Mouse (Mus musculus) lung, postnatal 0 days (tissue): ENCODE data around the gene Emc1. TPM values are rescaled to one million over a fixed set of nuclear protein-coding genes. Genes with fewer than 3 reads are reported as not detected.

Experiments
- ATAC-seq: fragments of 200-750 bp; cut with Nextera tagmentation; 2 replicates; pipeline ENCODE4 v1.8.0; 2017; ENCODE audit warnings: moderate library complexity
- DNase-seq: peaks from one replicate; pipeline ENCODE4 v3.0.0-alpha.2; 2016; ENCODE audit warnings: low spot score
- H3K27ac ChIP-seq: fragments of 300-500 bp; sonication (generic); 2 replicates; pipeline ENCODE4 v1.5.1; 2014; ENCODE audit warnings: antibody characterized with exemption, mild to moderate bottlenecking, low read length, mixed read lengths
- H3K27me3 ChIP-seq: fragments of 300-500 bp; sonication (generic); replicated peaks from 2 replicates; pipeline ENCODE4 v1.6.1; 2014; ENCODE audit warnings: low read length, mixed read lengths; ENCODE audit not compliant: insufficient read depth
- H3K36me3 ChIP-seq: fragments of 300-500 bp; sonication (generic); 2 replicates; pipeline ENCODE4 v1.6.1; 2014; ENCODE audit warnings: low read length, mixed read lengths; ENCODE audit not compliant: insufficient read depth
- H3K4me1 ChIP-seq: fragments of 300-500 bp; sonication (generic); 2 replicates; pipeline ENCODE4 v1.6.1; 2014; ENCODE audit warnings: antibody characterized with exemption, low read depth, low read length, mixed read lengths; ENCODE audit not compliant: insufficient read depth
- H3K4me2 ChIP-seq: fragments of 300-500 bp; sonication (generic); replicated peaks from 2 replicates; pipeline ENCODE4 v1.6.1; 2014; ENCODE audit warnings: low read depth, mild to moderate bottlenecking, low read length, moderate library complexity, mixed read lengths
- H3K4me3 ChIP-seq: fragments of 300-500 bp; sonication (generic); 2 replicates; pipeline ENCODE4 v1.5.1; 2014; ENCODE audit warnings: low read depth, low read length
- H3K9ac ChIP-seq: fragments of 300-500 bp; sonication (generic); replicated peaks from 2 replicates; pipeline ENCODE4 v1.6.1; 2014; ENCODE audit warnings: low read depth, mild to moderate bottlenecking
- H3K9me3 ChIP-seq: fragments of 300-500 bp; sonication (generic); 2 replicates; pipeline ENCODE4 v1.6.1; 2016; ENCODE audit warnings: low read length, mixed read lengths
- CTCF ChIP-seq: IDR thresholded peaks from 2 replicates; pipeline ENCODE4 v1.5.1; 2016; ENCODE audit warnings: antibody characterized with exemption, mild to moderate bottlenecking
- EP300 ChIP-seq: IDR thresholded peaks from 2 replicates; pipeline ENCODE4 v1.6.1; 2016; ENCODE audit warnings: antibody characterized with exemption, mild to moderate bottlenecking, control low read depth
- WGBS: fragments of 180-500 bp; shearing (Covaris S2); extraction: QIAGEN DNeasy Blood & Tissue Kit; methylation state at CpG from one replicate; pipeline ENCODE4 v1.1.7; 2014; 5-methylcytosine and 5-hydroxymethylcytosine counted together
- polyA plus RNA-seq: library from polyadenylated mRNA; unstranded; fragments of >200 nt; fragmentation: Nextera tagmentation; extraction: Ambion mirVana; gene quantifications from 2 replicates; pipeline ENCODE4 v1.2.1, GENCODE M21; 2015

Emc1 gene
- 11.3 and 11.6 TPM in 2 replicates for polyA plus RNA-seq

GRCm38 (mm10) chr4:139351931-139352711 is at the start of gene Emc1, which contains the start of the genes Mrto4 and Ubr4:
Gene Emc1, plus strand, starts transcription at chr4:139352587.
Gene Mrto4, minus strand, starts transcription at chr4:139352576.
Gene Ubr4, plus strand, starts transcription at chr4:139352609.
- ATAC-seq: peak; percentile 96
- H3K4me1 ChIP-seq: peaks cover 13% of the 10 kb centered on the region
- H3K4me2 ChIP-seq: peak within 1 kb of the TSS; percentile 84
- 1% methylated on average over 56 of the region's 64 CpGs for WGBS
- H3K27ac ChIP-seq: peak within 1 kb of the TSS; percentile 95
- H3K4me3 ChIP-seq: peak within 1 kb of the TSS; percentile 70
- H3K9me3 ChIP-seq: no peaks in the 10 kb centered on the region
- no peak for TF ChIP-seq EP300
- H3K27me3 ChIP-seq: no peaks in the 10 kb centered on the region
- no peaks in the 10 kb centered on the region for H3K36me3 ChIP-seq
- peak within 1 kb of the TSS; percentile 85 for H3K9ac ChIP-seq
- peak; percentile 93 for DNase-seq

- Histone ChIP-seq H3K4me3 (no peak overlapping the region), H3K4me1 (no peaks in the 10 kb centered on the region; the same call in 1 of the 2 replicates), H3K9ac (no peak overlapping the region), H3K36me3 (peaks cover 5% of the 10 kb centered on the region; the same call in 1 of the 2 replicates), H3K27me3 (no peaks in the 10 kb centered on the region), H3K27ac (no peak overlapping the region), H3K9me3 (no peaks in the 10 kb centered on the region), H3K4me2 (no peak overlapping the region)
- ATAC-seq (no peak), DNase-seq (no peak)
- 92% methylated on average over 3 of the region's 3 CpGs for WGBS
- no peak for TF ChIP-seq EP300
- no peak for TF ChIP-seq CTCF
Observed at GRCm38 (mm10) chr4:139305521-139305920, 46.9 kb upstream of the Emc1 start.

GRCm38 (mm10) chr4:139307916-139308315 is 44.5 kb upstream of the Emc1 start:
- WGBS: 85% methylated on average over 5 of the region's 5 CpGs
- H3K4me2 ChIP-seq: no peak overlapping the region
- no peaks in the 10 kb centered on the region for H3K36me3 ChIP-seq
- DNase-seq (no peak), ATAC-seq (no peak)
- no peaks in the 10 kb centered on the region for H3K9me3 ChIP-seq
- no peak overlapping the region for H3K9ac ChIP-seq
- peaks cover 7% of the 10 kb centered on the region; the same call in 1 of the 2 replicates for H3K4me1 ChIP-seq
- TF ChIP-seq CTCF: no peak
- no peak for TF ChIP-seq EP300
- H3K4me3 ChIP-seq: no peak overlapping the region
- no peaks in the 10 kb centered on the region for H3K27me3 ChIP-seq
- H3K27ac ChIP-seq: no peak overlapping the region

- 25% methylated on average over 6 of the region's 6 CpGs for WGBS
- no peaks in the 10 kb centered on the region for H3K27me3 ChIP-seq
- H3K27ac ChIP-seq: peak overlapping the region; percentile 69; the same call in 1 of the 2 replicates
- peak overlapping the region; percentile 75; the same call in 1 of the 2 replicates for H3K9ac ChIP-seq
- H3K4me3 ChIP-seq: peak overlapping the region; percentile 81
- H3K4me1 ChIP-seq: peaks cover 7% of the 10 kb centered on the region; the same call in 1 of the 2 replicates
- no peak for TF ChIP-seq EP300
- TF ChIP-seq CTCF: no peak; the same call in 1 of the 2 replicates
- H3K9me3 ChIP-seq: no peaks in the 10 kb centered on the region
- H3K4me2 ChIP-seq: peak overlapping the region; percentile 94
- ATAC-seq: no peak
- H3K36me3 ChIP-seq: no peaks in the 10 kb centered on the region
- DNase-seq: no peak
Observed at GRCm38 (mm10) chr4:139309651-139310050, 42.7 kb upstream of the Emc1 start.

- Histone ChIP-seq H3K4me1 (peaks cover 7% of the 10 kb centered on the region; the same call in 1 of the 2 replicates), H3K4me3 (peak within 1 kb of the TSS; percentile 81), H3K27ac (peak within 1 kb of the TSS; percentile 69), H3K27me3 (no peaks in the 10 kb centered on the region), H3K9ac (peak within 1 kb of the TSS; percentile 75), H3K9me3 (no peaks in the 10 kb centered on the region), H3K4me2 (peak within 1 kb of the TSS; percentile 94), H3K36me3 (0 out of 2 replicates have a peak, but pooled peaks cover 6% of the 10 kb centered on the region)
- peak; percentile 40 for TF ChIP-seq CTCF
- TF ChIP-seq EP300: no peak
- ATAC-seq (peak; percentile 93), DNase-seq (peak; percentile 95)
- 2% methylated on average over 53 of the region's 63 CpGs for WGBS
Observed at GRCm38 (mm10) chr4:139310171-139310898, 42.1 kb upstream of the Emc1 start, which contains the start of the genes Pqlc2 and Akr7a5. Gene Pqlc2, minus strand, starts transcription at chr4:139310708. Gene Akr7a5, plus strand, starts transcription at chr4:139310744.
